Mouse (Mus musculus): ENCODE measurements around the gene Lmcd1. TPM values are rescaled to one million over a fixed set of nuclear protein-coding genes. Genes with fewer than 3 reads are reported as not detected.

Gene Lmcd1
- polyA plus RNA-seq, 1 experiment: 3.8 TPM

DNA sequence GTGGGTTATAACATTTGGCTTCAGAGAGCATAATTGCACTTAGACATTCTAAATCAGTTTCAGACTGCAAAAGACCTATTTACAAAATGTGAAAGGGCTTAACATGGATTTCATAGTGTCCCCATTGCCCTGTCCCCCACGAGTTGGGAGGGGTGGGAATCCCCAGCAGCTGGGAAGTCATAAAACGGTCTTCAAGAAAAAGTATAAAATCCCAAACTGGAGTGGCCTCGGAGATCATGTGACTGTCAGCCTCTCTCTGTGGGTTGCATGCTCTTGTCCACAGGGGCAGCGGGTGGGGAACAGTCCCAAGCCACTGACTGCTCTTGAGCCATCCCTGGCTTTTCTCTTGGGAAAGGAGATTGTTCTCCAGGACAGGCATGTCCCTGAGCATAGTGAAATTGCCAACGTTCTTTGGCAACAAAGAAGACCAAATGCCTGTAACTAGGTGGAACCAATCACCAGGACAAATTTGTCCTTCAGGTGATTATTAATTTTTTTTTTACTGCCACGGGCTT, 2.2 kb downstream of the Lmcd1 start:
- WGBS: 71% methylated on average over 6 of the region's 6 CpGs
- no peak for DNase-seq

DNA sequence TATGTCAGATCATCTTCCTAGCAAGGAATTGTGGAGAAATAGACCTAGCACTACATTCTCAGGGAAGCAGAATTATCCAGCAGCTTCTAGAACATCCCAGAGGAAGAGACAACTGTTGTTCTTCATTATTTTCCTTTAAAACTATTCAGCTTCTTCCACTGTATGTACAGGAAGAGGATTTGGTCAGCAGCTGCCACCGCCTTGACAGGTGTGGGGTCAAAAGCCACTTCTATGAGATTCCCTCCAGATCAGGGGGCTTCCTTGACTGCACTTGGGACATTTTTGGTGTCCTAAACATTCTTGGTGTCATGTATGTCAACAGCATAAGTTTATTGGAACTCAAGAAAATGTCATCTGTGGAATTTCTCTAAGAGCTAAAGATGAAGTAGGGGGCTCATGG, 5.2 kb downstream of the Lmcd1 start:
- Histone ChIP-seq H3K27me3 (ENCODE audit: control insufficient read depth, insufficient read depth, low read length) (no peaks in the 10 kb centered on the region), H3K4me3 (replicated peaks; ENCODE audit: insufficient read depth, low read depth, low read length) (no peak overlapping the region), H3K4me1 (ENCODE audit: control insufficient read depth, insufficient read depth, low read length) (peaks cover 6% of the 10 kb centered on the region; the same call in 1 of the 2 replicates), H3K27ac (ENCODE audit: insufficient read depth, low read length) (no peak overlapping the region)
- WGBS: 95% methylated on average over 1 of the region's 1 CpGs
- DNase-seq: no peak
- no peak for TF ChIP-seq POLR2A (IDR thresholded peaks at IDR 0.05; ENCODE audit: borderline replicate concordance, insufficient read depth, low read length)
- TF ChIP-seq CTCF (IDR thresholded peaks at IDR 0.05; ENCODE audit: borderline replicate concordance, insufficient read depth, low read depth, low read length): no peak

More for the DNA sequence above, 2.2 kb downstream of the Lmcd1 start:
- Histone ChIP-seq H3K4me3 (replicated peaks; ENCODE audit: insufficient read depth, low read depth, low read length) (no peak overlapping the region), H3K27me3 (ENCODE audit: control insufficient read depth, insufficient read depth, low read length) (no peaks in the 10 kb centered on the region), H3K27ac (ENCODE audit: insufficient read depth, low read length) (no peak overlapping the region), H3K4me1 (ENCODE audit: control insufficient read depth, insufficient read depth, low read length) (peaks cover 7% of the 10 kb centered on the region; the same call in 1 of the 2 replicates)
- no peak for TF ChIP-seq CTCF (IDR thresholded peaks at IDR 0.05; ENCODE audit: borderline replicate concordance, insufficient read depth, low read depth, low read length)
- no peak for TF ChIP-seq POLR2A (IDR thresholded peaks at IDR 0.05; ENCODE audit: borderline replicate concordance, insufficient read depth, low read length)

DNA sequence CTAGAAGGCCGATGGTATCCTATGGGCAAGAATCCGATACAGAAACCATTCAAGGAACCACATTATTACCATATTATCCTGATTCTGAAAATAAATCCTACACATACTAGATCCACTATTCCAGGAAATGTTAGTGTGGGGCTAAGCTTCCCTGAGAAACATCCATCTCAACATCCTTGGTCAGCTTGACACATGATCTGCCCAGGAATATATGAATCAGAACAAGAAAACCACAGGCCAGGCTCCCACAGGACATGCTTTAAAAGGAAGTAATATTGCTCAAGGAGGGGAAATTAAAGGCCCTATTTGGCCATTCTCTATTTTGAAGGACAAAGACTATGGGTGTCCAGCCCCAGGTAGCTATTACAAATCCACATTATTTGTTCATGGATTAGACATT, 6.6 kb downstream of the Lmcd1 start:
- Histone ChIP-seq H3K4me3 (replicated peaks; ENCODE audit: insufficient read depth, low read depth, low read length) (no peak overlapping the region), H3K27ac (ENCODE audit: insufficient read depth, low read length) (no peak overlapping the region), H3K27me3 (ENCODE audit: control insufficient read depth, insufficient read depth, low read length) (no peaks in the 10 kb centered on the region), H3K4me1 (ENCODE audit: control insufficient read depth, insufficient read depth, low read length) (no peaks in the 10 kb centered on the region)
- DNase-seq: no peak
- WGBS: 100% methylated on average over 2 of the region's 2 CpGs
- TF ChIP-seq CTCF (IDR thresholded peaks at IDR 0.05; ENCODE audit: borderline replicate concordance, insufficient read depth, low read depth, low read length): no peak
- TF ChIP-seq POLR2A (IDR thresholded peaks at IDR 0.05; ENCODE audit: borderline replicate concordance, insufficient read depth, low read length): no peak

DNA sequence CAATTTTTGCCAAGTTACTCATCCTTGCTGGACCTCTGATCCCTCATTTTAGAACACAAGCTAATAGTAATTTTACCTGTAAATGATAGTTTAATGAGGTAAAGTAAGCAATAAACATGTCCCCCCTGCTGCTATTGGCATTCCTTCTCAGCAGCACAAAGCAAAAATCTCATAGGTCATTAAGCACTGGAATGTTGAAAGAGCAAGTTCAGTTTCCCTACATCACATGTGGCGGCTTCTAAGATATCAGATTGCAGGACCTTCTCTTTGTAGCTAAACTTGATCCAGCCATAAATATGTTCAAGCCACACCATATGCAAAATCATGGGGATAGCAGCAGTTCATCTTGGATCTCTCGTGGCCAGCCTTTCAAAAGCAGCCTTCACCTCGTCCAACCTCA, 7.4 kb downstream of the Lmcd1 start:
- Histone ChIP-seq H3K27me3 (ENCODE audit: control insufficient read depth, insufficient read depth, low read length) (no peaks in the 10 kb centered on the region), H3K27ac (ENCODE audit: insufficient read depth, low read length) (no peak overlapping the region), H3K4me3 (replicated peaks; ENCODE audit: insufficient read depth, low read depth, low read length) (no peak overlapping the region), H3K4me1 (ENCODE audit: control insufficient read depth, insufficient read depth, low read length) (no peaks in the 10 kb centered on the region)
- 92% methylated on average over 3 of the region's 3 CpGs for WGBS
- no peak for DNase-seq
- TF ChIP-seq CTCF (IDR thresholded peaks at IDR 0.05; ENCODE audit: borderline replicate concordance, insufficient read depth, low read depth, low read length): no peak
- no peak for TF ChIP-seq POLR2A (IDR thresholded peaks at IDR 0.05; ENCODE audit: borderline replicate concordance, insufficient read depth, low read length)

DNA sequence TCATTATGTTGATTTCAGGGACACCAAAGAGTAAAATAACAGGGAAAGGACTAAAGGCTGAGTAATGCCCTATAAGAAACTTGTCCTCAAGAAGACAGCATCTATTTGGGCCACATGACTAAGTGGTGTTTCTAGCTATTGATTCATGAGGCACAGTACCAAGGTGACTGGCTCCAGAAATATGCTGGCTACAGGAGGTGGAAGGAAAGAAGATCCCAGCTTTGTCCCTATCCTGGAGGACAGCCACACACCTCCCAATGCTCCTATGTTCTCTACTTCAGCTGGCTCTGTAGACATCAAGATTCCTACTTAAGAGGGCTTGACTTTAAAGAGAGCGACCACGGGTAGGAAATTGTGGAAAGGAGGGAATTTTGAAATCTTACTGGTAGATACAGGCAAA, 8.4 kb downstream of the Lmcd1 start:
- Histone ChIP-seq H3K27ac (ENCODE audit: insufficient read depth, low read length) (no peak overlapping the region), H3K4me3 (replicated peaks; ENCODE audit: insufficient read depth, low read depth, low read length) (no peak overlapping the region), H3K4me1 (ENCODE audit: control insufficient read depth, insufficient read depth, low read length) (no peaks in the 10 kb centered on the region), H3K27me3 (ENCODE audit: control insufficient read depth, insufficient read depth, low read length) (no peaks in the 10 kb centered on the region)
- 99% methylated on average over 2 of the region's 2 CpGs for WGBS
- no peak for DNase-seq
- TF ChIP-seq POLR2A (IDR thresholded peaks at IDR 0.05; ENCODE audit: borderline replicate concordance, insufficient read depth, low read length) (no peak), CTCF (IDR thresholded peaks at IDR 0.05; ENCODE audit: borderline replicate concordance, insufficient read depth, low read depth, low read length) (no peak)

DNA sequence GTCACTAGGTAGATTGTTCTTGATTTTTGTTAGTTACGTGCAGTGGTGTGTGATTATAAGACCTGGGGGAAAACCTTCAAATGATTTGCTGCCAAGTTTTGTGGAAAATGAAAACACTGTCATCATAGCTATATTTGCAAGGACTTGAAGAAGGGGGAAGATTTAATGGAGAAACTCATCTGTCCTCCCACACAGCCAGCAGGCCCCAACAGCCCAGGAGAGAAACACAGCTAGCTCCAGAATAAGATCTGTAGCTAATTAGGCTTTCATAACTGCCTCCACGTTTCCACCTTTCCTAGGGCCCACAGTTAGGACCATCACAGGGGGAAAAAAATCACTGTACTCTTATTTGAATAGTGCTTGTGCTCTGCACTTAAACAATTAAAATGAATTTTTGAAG, 10.5 kb downstream of the Lmcd1 start:
- 88% methylated on average over 2 of the region's 2 CpGs for WGBS
- TF ChIP-seq POLR2A (IDR thresholded peaks at IDR 0.05; ENCODE audit: borderline replicate concordance, insufficient read depth, low read length): no peak
- TF ChIP-seq CTCF (IDR thresholded peaks at IDR 0.05; ENCODE audit: borderline replicate concordance, insufficient read depth, low read depth, low read length): no peak
- Histone ChIP-seq H3K27ac (ENCODE audit: insufficient read depth, low read length) (no peak overlapping the region), H3K27me3 (ENCODE audit: control insufficient read depth, insufficient read depth, low read length) (no peaks in the 10 kb centered on the region), H3K4me1 (ENCODE audit: control insufficient read depth, insufficient read depth, low read length) (no peaks in the 10 kb centered on the region), H3K4me3 (replicated peaks; ENCODE audit: insufficient read depth, low read depth, low read length) (no peak overlapping the region)
- DNase-seq: no peak

DNA sequence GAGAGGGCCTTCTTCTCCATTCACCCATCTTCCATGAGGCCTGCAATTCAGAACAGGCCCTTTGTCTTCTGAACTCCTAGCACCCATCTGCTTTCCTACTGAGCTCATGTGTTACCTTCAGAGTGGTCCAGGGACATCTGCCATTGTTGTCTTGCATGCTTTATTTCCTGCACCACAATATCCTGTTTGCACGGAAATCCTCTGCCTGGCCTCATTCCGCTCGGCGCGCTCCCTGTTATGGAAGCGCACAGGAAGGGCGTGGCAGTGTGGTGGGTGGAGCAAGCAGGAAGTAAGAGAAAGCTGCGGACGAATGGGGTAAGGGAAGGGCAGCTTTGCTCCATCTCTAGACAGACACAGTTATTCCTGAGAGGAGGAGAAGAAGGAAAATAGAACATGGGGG, 14.1 kb downstream of the Lmcd1 start:
- TF ChIP-seq POLR2A (IDR thresholded peaks at IDR 0.05; ENCODE audit: borderline replicate concordance, insufficient read depth, low read length) (no peak), CTCF (IDR thresholded peaks at IDR 0.05; ENCODE audit: borderline replicate concordance, insufficient read depth, low read depth, low read length) (no peak)
- DNase-seq: no peak
- no peak overlapping the region for H3K27ac ChIP-seq (ENCODE audit: insufficient read depth, low read length)
- H3K4me3 ChIP-seq (replicated peaks; ENCODE audit: insufficient read depth, low read depth, low read length): no peak overlapping the region
- no peaks in the 10 kb centered on the region for H3K4me1 ChIP-seq (ENCODE audit: control insufficient read depth, insufficient read depth, low read length)
- WGBS: 92% methylated on average over 9 of the region's 9 CpGs
- H3K27me3 ChIP-seq (ENCODE audit: control insufficient read depth, insufficient read depth, low read length): no peaks in the 10 kb centered on the region

DNA sequence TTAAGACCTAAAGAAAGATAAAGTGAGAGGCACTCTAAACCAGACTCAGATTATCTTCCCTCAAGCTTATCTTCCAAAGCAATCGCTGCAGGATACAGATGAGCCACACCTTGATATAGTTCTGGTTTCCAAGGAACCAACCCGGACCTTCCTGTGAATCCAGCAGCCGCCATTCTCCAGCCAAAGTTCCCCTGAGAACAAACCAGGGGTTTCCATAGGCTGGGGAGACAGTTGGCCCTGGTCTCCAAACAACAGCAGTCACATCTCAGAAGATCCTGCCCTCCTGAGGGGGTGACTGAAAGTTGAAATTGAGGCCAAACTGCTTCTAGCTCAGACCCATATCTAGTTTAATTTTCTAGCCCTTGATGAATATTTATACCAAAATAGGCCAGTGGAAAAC, 14.7 kb downstream of the Lmcd1 start:
- no peaks in the 10 kb centered on the region for H3K27me3 ChIP-seq (ENCODE audit: control insufficient read depth, insufficient read depth, low read length)
- no peak overlapping the region for H3K4me3 ChIP-seq (replicated peaks; ENCODE audit: insufficient read depth, low read depth, low read length)
- DNase-seq: no peak
- TF ChIP-seq CTCF (IDR thresholded peaks at IDR 0.05; ENCODE audit: borderline replicate concordance, insufficient read depth, low read depth, low read length) (no peak), POLR2A (IDR thresholded peaks at IDR 0.05; ENCODE audit: borderline replicate concordance, insufficient read depth, low read length) (no peak)
- no peak overlapping the region for H3K27ac ChIP-seq (ENCODE audit: insufficient read depth, low read length)
- no peaks in the 10 kb centered on the region for H3K4me1 ChIP-seq (ENCODE audit: control insufficient read depth, insufficient read depth, low read length)
- 83% methylated on average over 3 of the region's 3 CpGs for WGBS

Measured in cerebellum, adult 2 months (tissue).